Mouse (Mus musculus) forebrain, embryonic 11.5 days (tissue): Measurements from ENCODE around the gene Chst11. TPM values are rescaled to one million over a fixed set of nuclear protein-coding genes. Genes with fewer than 3 reads are reported as not detected.

Source experiments
- ATAC-seq: fragments of 200-750 bp; cut with Nextera tagmentation; replicated peaks from 2 replicates; pipeline ENCODE4 v1.8.0; 2017; ENCODE audit warnings: moderate TSS enrichment; ENCODE audit not compliant: low FRiP score
- DNase-seq: peaks from one replicate; pipeline ENCODE4 v3.0.0-alpha.2; 2017; ENCODE audit warnings: low spot score
- H3K27ac ChIP-seq: fragments of 300-500 bp; sonication (generic); 2 replicates; pipeline ENCODE4 v1.5.1; 2014; ENCODE audit warnings: low read depth, low read length
- H3K27me3 ChIP-seq: fragments of 300-500 bp; sonication (generic); 2 replicates; pipeline ENCODE4 v1.6.1; 2014; ENCODE audit warnings: mild to moderate bottlenecking, low read length, mixed read lengths; ENCODE audit not compliant: control insufficient read depth, insufficient read depth
- H3K36me3 ChIP-seq: fragments of 300-500 bp; sonication (generic); 2 replicates; pipeline ENCODE4 v1.6.1; 2014; ENCODE audit warnings: mild to moderate bottlenecking, low read length, moderate library complexity, mixed read lengths; ENCODE audit not compliant: control insufficient read depth, insufficient read depth
- H3K4me1 ChIP-seq: fragments of 300-500 bp; sonication (generic); replicated peaks from 2 replicates; pipeline ENCODE4 v1.6.1; 2014; ENCODE audit warnings: low read length, mixed read lengths; ENCODE audit not compliant: control insufficient read depth, insufficient read depth
- H3K4me2 ChIP-seq: fragments of 300-500 bp; sonication (generic); 2 replicates; pipeline ENCODE4 v1.6.1; 2014; ENCODE audit warnings: low read depth, mild to moderate bottlenecking, low read length, moderate library complexity, mixed read lengths; ENCODE audit not compliant: severe bottlenecking
- H3K4me3 ChIP-seq: fragments of 300-500 bp; sonication (generic); 2 replicates; pipeline ENCODE4 v1.5.1; 2014; ENCODE audit warnings: low read depth, low read length
- H3K9ac ChIP-seq: fragments of 300-500 bp; sonication (generic); 2 replicates; pipeline ENCODE4 v1.6.1; 2014; ENCODE audit warnings: low read length
- H3K9me3 ChIP-seq: fragments of 300-500 bp; sonication (generic); 2 replicates; pipeline ENCODE4 v1.6.1; 2016; ENCODE audit warnings: low read length, mixed read lengths; ENCODE audit not compliant: control insufficient read depth
- WGBS: fragments of 180-500 bp; shearing (Covaris S2); extraction: QIAGEN DNeasy Blood & Tissue Kit; methylation state at CpG from one replicate; pipeline ENCODE4 v1.1.7; 2014; 5-methylcytosine and 5-hydroxymethylcytosine counted together
- polyA plus RNA-seq: library from polyadenylated mRNA; unstranded; fragments of >200 nt; fragmentation: Nextera tagmentation; extraction: Ambion mirVana; gene quantifications from 2 replicates; pipeline ENCODE4 v1.2.1, GENCODE M21; 2014

Chst11 gene
- polyA plus RNA-seq, 1 experiment from 2014 or later = 1.9 TPM

DNA sequence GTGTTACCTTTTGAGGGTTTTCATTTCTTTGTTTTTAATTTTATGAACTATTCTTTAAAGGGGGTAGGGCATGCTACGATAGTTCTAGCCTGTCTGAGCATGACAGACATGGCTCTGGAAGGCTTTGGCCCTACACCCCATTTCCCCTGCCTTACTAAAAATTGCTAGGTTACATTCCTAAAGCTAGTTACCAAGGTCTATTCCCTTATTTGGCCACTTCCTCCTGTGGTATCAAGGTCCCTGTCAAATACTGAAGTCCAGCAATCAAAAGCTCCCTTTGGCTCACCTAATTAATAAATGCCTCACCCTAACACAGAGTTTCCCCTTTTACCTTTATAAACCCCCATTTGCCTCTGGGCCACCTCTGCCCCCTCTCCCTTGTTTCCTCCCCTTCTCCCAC, 167.4 kb downstream of the Chst11 start:
- H3K4me1 ChIP-seq = peaks cover 4% of the 10 kb centered on the region; the same call in 1 of the 2 replicates
- 96% methylated on average over 1 of the region's 1 CpGs for WGBS
- no peak overlapping the region for H3K9ac ChIP-seq
- no peak overlapping the region for H3K4me3 ChIP-seq
- H3K9me3 ChIP-seq = no peaks in the 10 kb centered on the region
- H3K27me3 ChIP-seq = no peaks in the 10 kb centered on the region
- no peak overlapping the region for H3K27ac ChIP-seq
- H3K36me3 ChIP-seq = no peaks in the 10 kb centered on the region
- ATAC-seq (no peak), DNase-seq (no peak)
- no peak overlapping the region for H3K4me2 ChIP-seq

DNA sequence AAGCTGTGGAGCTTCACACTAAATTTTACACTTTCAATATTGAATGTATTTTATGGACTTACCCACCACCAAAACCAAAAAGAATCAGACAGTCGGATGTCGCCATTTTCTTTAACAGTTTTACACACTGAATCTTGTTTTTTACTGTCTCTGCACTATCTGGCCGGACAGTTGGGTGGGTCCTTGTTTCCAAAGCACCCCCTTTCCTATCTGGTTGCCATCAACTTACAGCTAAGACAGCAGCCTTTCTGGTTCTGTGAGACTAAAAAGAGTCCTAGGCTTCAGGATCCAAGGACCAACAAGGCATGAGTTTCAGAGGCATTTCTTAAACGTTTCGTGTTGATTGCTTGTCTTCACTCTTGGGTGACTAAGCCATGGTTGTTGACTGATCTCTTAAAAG, 168.1 kb downstream of the Chst11 start:
- Histone ChIP-seq H3K36me3 (no peaks in the 10 kb centered on the region), H3K9me3 (no peaks in the 10 kb centered on the region), H3K4me1 (peaks cover 4% of the 10 kb centered on the region; the same call in 1 of the 2 replicates), H3K9ac (no peak overlapping the region), H3K27ac (no peak overlapping the region), H3K4me3 (no peak overlapping the region), H3K4me2 (no peak overlapping the region), H3K27me3 (no peaks in the 10 kb centered on the region)
- WGBS = 93% methylated on average over 5 of the region's 5 CpGs
- ATAC-seq (no peak), DNase-seq (no peak)

DNA sequence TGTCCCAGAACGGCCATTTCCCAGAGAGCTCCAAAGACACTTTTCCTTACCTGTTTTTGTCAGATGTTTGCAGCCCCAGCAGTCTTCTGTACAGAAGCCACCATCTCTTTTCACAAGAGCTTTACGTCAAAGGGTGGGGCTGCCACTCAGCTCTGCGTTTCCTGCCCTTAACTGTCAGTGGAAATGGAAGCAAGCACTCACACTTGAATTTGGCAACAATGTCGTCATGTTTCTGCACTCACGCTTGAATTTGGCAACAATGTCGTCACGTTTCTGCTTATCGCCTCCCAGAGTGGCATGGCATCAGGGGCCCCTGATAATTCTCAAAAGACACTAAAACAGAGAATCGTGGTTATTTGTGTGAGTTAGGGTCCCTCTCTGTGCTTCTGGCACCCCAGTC, 168.6 kb downstream of the Chst11 start:
- Histone ChIP-seq H3K4me3 (no peak overlapping the region), H3K9me3 (no peaks in the 10 kb centered on the region), H3K4me2 (no peak overlapping the region), H3K36me3 (no peaks in the 10 kb centered on the region), H3K9ac (no peak overlapping the region), H3K27ac (no peak overlapping the region), H3K4me1 (peaks cover 4% of the 10 kb centered on the region; the same call in 1 of the 2 replicates), H3K27me3 (no peaks in the 10 kb centered on the region)
- WGBS = 91% methylated on average over 9 of the region's 9 CpGs
- ATAC-seq = no peak
- no peak for DNase-seq

DNA sequence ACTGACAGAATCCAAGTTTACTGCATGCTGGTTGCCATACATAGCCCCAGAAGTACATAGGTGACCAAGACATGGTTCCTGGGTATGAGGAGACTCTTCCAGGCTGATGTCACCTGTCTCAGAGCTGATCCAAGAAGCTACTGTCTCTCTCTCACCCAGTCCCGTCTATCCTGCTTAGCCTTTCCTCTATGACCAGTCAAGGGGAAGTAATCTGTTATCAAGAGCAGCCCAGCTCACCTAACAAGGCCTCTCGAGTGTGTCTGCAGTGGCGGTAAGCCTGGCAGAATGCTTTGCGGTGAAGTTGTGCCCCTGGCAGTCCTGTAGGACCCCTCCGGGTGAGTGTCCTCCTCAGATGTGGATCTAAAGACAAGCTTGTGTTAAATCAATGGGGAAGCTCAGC, 172.0 kb downstream of the Chst11 start:
- 0 out of 2 replicates have a peak overlapping the region, but pooled peaks have one; percentile 32 for H3K27ac ChIP-seq
- no peaks in the 10 kb centered on the region for H3K36me3 ChIP-seq
- DNase-seq (no peak), ATAC-seq (no peak)
- H3K4me2 ChIP-seq = no peak overlapping the region
- no peaks in the 10 kb centered on the region for H3K9me3 ChIP-seq
- H3K4me3 ChIP-seq = no peak overlapping the region
- no peaks in the 10 kb centered on the region for H3K27me3 ChIP-seq
- WGBS = 51% methylated on average over 5 of the region's 5 CpGs
- H3K9ac ChIP-seq = no peak overlapping the region
- H3K4me1 ChIP-seq = peaks cover 5% of the 10 kb centered on the region; the same call in 1 of the 2 replicates

DNA sequence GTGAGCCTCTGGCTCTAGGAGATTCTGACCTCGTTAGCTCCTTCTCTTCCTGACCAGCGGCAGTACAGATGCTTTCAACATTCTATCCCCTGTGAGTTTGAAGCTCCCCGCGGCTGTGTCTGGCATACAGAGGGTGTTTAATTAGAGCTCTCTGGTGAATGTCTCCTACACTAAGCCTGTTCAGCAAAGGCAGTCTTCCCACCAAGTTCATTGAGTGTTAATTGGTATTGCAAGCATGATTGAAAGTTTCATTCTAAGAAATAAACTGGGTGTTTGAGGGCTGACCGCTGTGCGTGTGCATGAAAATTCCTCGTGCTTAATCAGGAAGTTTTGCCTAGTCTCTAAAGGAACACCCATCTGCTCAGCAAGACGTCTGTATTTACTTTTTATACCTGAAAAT, 173.0 kb downstream of the Chst11 start:
- no peak for DNase-seq

DNA sequence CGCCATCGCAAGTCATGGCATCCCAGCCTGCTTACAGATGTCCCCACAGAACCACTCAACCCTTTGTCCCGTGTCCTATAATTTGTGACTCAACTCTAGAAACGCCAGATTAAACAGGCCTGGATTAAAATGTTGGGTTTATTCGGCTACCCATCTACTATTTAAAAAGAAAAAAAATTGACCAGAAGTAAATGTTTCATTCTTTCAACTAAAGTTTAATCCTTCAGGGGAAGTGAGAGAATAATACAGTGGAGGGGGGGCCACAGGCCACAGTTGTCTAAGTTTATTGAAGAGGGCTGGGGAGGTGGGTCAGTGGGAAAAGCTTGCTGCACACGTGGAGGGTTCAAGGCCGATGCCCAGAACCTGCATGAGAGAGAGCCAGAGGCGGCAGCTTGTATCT, 173.9 kb downstream of the Chst11 start:
- Histone ChIP-seq H3K4me2 (no peak overlapping the region), H3K27me3 (no peaks in the 10 kb centered on the region), H3K4me3 (no peak overlapping the region), H3K9me3 (no peaks in the 10 kb centered on the region), H3K27ac (peak overlapping the region; percentile 57; the same call in 1 of the 2 replicates), H3K9ac (no peak overlapping the region), H3K36me3 (no peaks in the 10 kb centered on the region), H3K4me1 (peaks cover 5% of the 10 kb centered on the region; the same call in 1 of the 2 replicates)
- 90% methylated on average over 8 of the region's 8 CpGs for WGBS
- DNase-seq = no peak
- ATAC-seq = no peak

More for the DNA sequence above, 173.0 kb downstream of the Chst11 start:
- 28% methylated on average over 8 of the region's 8 CpGs for WGBS
- no peak overlapping the region for H3K4me3 ChIP-seq
- no peak overlapping the region for H3K9ac ChIP-seq
- no peak overlapping the region for H3K27ac ChIP-seq
- H3K27me3 ChIP-seq = no peaks in the 10 kb centered on the region
- H3K9me3 ChIP-seq = no peaks in the 10 kb centered on the region
- no peaks in the 10 kb centered on the region for H3K36me3 ChIP-seq
- H3K4me2 ChIP-seq = no peak overlapping the region
- H3K4me1 ChIP-seq = peaks cover 5% of the 10 kb centered on the region; the same call in 1 of the 2 replicates
- ATAC-seq = peak; percentile 57

DNA sequence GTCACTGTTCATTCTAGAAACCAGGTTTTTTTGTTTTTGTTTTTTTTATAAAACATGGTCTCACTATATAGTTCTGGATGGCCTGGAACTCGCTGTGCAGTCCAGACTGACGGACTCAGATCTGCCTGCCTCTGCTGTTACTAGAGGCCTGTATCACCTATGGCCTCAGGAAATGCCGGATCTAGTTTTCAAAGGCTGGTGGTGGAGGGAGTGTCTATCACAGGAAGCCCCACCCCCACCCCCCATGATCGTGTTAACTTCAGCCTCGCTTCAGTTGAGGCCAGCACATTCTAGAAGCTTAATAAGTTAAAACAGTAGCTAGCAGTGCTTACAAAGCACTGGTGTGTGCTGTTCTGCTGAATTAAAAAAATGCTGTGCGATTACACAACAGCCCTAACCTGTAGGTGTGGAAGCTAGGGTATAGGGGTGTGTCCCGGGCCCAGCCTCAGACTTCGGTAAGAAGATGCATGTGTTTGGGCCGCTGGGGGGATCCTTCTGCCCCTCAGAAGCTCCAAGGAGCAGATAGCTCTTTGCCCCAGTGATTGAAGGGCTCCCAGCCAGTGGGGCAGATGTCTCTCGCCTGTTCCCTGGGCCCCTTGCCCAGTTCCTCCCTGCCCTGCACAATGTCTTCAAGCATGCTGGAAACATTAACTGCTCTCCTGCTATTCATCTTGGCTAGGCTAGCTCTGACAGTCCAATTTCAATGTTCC, 176.5 kb downstream of the Chst11 start:
- H3K9me3 ChIP-seq = no peaks in the 10 kb centered on the region
- H3K36me3 ChIP-seq = no peaks in the 10 kb centered on the region
- H3K4me2 ChIP-seq = no peak overlapping the region
- no peak overlapping the region for H3K9ac ChIP-seq
- H3K27ac ChIP-seq = no peak overlapping the region
- H3K4me3 ChIP-seq = no peak overlapping the region
- no peaks in the 10 kb centered on the region for H3K27me3 ChIP-seq
- 74% methylated on average over 10 of the region's 10 CpGs for WGBS
- DNase-seq (no peak), ATAC-seq (no peak)
- peaks cover 5% of the 10 kb centered on the region; the same call in 1 of the 2 replicates for H3K4me1 ChIP-seq

DNA sequence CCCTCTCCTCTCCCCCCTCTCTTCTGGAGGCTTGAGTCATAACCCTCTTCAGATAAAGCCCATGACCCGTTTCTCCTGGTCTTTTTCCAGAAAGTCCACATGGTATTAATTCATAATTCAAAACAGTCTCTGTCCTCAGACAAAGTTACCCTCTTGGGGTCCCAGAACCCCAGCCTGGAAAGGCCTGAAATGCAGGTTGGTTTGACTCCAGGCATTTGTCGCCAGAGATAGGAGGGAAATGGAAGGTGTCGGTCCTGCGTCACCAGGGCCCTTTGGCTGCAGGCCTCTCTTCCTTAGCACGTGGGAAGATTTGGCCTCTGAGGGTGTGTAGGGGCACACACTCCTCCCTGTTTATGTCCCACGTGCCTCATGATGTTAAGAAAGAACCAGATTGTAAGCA, 178.6 kb downstream of the Chst11 start:
- H3K27me3 ChIP-seq = no peaks in the 10 kb centered on the region
- H3K27ac ChIP-seq = no peak overlapping the region
- no peak for ATAC-seq
- 82% methylated on average over 6 of the region's 6 CpGs for WGBS
- no peak overlapping the region for H3K9ac ChIP-seq
- peaks cover 1% of the 10 kb centered on the region; the same call in 1 of the 2 replicates for H3K4me1 ChIP-seq
- no peaks in the 10 kb centered on the region for H3K36me3 ChIP-seq
- DNase-seq = no peak
- H3K9me3 ChIP-seq = no peaks in the 10 kb centered on the region
- no peak overlapping the region for H3K4me3 ChIP-seq
- no peak overlapping the region for H3K4me2 ChIP-seq

DNA sequence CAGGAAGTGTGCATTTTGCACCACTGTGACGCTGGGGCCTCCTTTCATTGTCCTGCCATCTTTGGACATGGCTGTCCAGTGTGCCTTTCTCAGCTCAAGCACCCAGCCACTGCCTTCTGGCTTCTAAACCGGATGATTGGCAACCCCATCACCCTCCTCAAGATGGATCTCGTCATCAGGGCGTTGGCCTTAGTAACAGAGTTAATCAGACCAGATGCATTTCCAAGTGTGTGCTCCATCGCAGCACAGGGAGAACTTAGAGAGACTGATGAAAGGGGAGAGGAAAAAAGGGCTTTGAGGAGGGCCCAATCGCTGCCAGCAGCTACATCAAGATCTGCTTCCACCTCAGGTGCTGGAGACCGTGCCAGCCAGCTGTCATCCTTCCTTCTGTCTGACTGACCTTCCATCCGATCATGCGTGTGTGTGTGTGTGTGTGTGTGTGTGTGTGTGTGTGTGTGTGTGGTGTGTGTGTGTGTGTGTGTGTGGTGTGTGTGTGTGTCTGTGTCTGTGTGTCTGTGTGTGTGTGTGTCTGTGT, 179.7 kb downstream of the Chst11 start:
- Histone ChIP-seq H3K9ac (no peak overlapping the region), H3K4me2 (no peak overlapping the region), H3K36me3 (no peaks in the 10 kb centered on the region), H3K9me3 (no peaks in the 10 kb centered on the region), H3K27ac (no peak overlapping the region), H3K4me1 (peaks cover 1% of the 10 kb centered on the region; the same call in 1 of the 2 replicates), H3K4me3 (no peak overlapping the region), H3K27me3 (no peaks in the 10 kb centered on the region)
- no peak for ATAC-seq
- WGBS = 89% methylated on average over 9 of the region's 9 CpGs
- DNase-seq = no peak
